Mouse (Mus musculus) myocyte (in vitro differentiated cells): Measurements from ENCODE around the gene Pacs1. TPM values are rescaled to one million over a fixed set of nuclear protein-coding genes. Genes with fewer than 3 reads are reported as not detected.
"Not testable (repeated sequence)": the region's sequence is repeated elsewhere in the genome, so short reads cannot be mapped to it uniquely, and the experiment has no call there.

Experiments used
- H3K27me3 ChIP-seq: one replicate; pipeline ENCODE4 v1.6.1; 2011; ENCODE audit not compliant: control insufficient read depth, insufficient read depth, insufficient read length
- H3K36me3 ChIP-seq: one replicate; pipeline ENCODE4 v1.6.1; 2011; ENCODE audit not compliant: control insufficient read depth, insufficient read depth
- H3K4me2 ChIP-seq: one replicate; pipeline ENCODE4 v1.6.1; 2011; ENCODE audit warnings: low read depth, control low read depth
- H3K4me3 ChIP-seq: one replicate; pipeline ENCODE4 v1.5.1; 2011; ENCODE audit warnings: mild to moderate bottlenecking, control low read depth, moderate library complexity
- H3K79me2 ChIP-seq: one replicate; pipeline ENCODE4 v1.6.1; 2011; ENCODE audit not compliant: control insufficient read depth, insufficient read depth
- H3ac ChIP-seq: one replicate; pipeline ENCODE4 v1.6.1; 2011; ENCODE audit not compliant: control insufficient read depth, insufficient read length
- CEBPB ChIP-seq: IDR thresholded peaks from 2 replicates; pipeline ENCODE4 v1.6.1; 2011; ENCODE audit warnings: mild to moderate bottlenecking, moderate library complexity; ENCODE audit not compliant: poor library complexity, insufficient read depth, severe bottlenecking
- E2F4 ChIP-seq: IDR thresholded peaks from one replicate; pipeline ENCODE4 v1.6.1; 2011; ENCODE audit warnings: mild to moderate bottlenecking, control low read depth, moderate library complexity; ENCODE audit not compliant: insufficient read depth
- MAX ChIP-seq: IDR thresholded peaks from one replicate; pipeline ENCODE4 v1.6.1; 2011; ENCODE audit warnings: low read depth, mild to moderate bottlenecking, control low read depth
- MYOD1 ChIP-seq, 3 experiments: IDR thresholded peaks; one replicate each; pipeline ENCODE4 v1.6.1; 2011; ENCODE audit warnings: control low read depth in 2 of 3, low read depth in 2 of 3, mild to moderate bottlenecking in 2 of 3, moderate library complexity in 1 of 3; ENCODE audit not compliant: insufficient read length in 2 of 3, control insufficient read depth in 1 of 3
- MYOG ChIP-seq, 3 experiments: IDR thresholded peaks; one replicate each; pipeline ENCODE4 v1.6.1; 2011; ENCODE audit warnings: control low read depth in 2 of 3, low read depth in 2 of 3, mild to moderate bottlenecking in 2 of 3; ENCODE audit not compliant: insufficient read length in 2 of 3, control insufficient read depth in 1 of 3, insufficient read depth in 1 of 3
- POLR2A ChIP-seq: IDR thresholded peaks from one replicate; pipeline ENCODE4 v1.6.1; 2011; ENCODE audit warnings: low read depth, mild to moderate bottlenecking, control low read depth, moderate library complexity; ENCODE audit not compliant: insufficient read length
- POLR2AphosphoS2 ChIP-seq: IDR thresholded peaks from one replicate; pipeline ENCODE4 v1.6.1; 2011; ENCODE audit warnings: low read depth, control low read depth; ENCODE audit not compliant: insufficient read length
- REST ChIP-seq: IDR thresholded peaks from one replicate; pipeline ENCODE4 v1.6.1; 2011; ENCODE audit warnings: mild to moderate bottlenecking, control low read depth, moderate library complexity; ENCODE audit not compliant: insufficient read depth, insufficient read length
- SRF ChIP-seq: IDR thresholded peaks from one replicate; pipeline ENCODE4 v1.6.1; 2011; ENCODE audit warnings: low read depth; ENCODE audit not compliant: control insufficient read depth, insufficient read length
- TCF12 ChIP-seq: IDR thresholded peaks from one replicate; pipeline ENCODE4 v1.6.1; 2011; ENCODE audit warnings: mild to moderate bottlenecking, control low read depth; ENCODE audit not compliant: poor library complexity, insufficient read depth, severe bottlenecking
- TCF3 ChIP-seq: IDR thresholded peaks from one replicate; pipeline ENCODE4 v1.6.1; 2011; ENCODE audit warnings: low read depth, control low read depth; ENCODE audit not compliant: insufficient read length
- USF1 ChIP-seq: IDR thresholded peaks from one replicate; pipeline ENCODE4 v1.6.1; 2011; ENCODE audit warnings: low read depth, mild to moderate bottlenecking, control low read depth, moderate library complexity
- polyA plus RNA-seq: library from polyadenylated mRNA; unstranded; fragments of >200 nt; fragmentation: generic; extraction: Trizol; gene quantifications from one replicate; pipeline ENCODE4 v1.2.1, GENCODE M21; 2012; ENCODE audit warnings: missing spikeins

Gene Pacs1
- polyA plus RNA-seq, 1 experiment: 6.5 TPM

DNA sequence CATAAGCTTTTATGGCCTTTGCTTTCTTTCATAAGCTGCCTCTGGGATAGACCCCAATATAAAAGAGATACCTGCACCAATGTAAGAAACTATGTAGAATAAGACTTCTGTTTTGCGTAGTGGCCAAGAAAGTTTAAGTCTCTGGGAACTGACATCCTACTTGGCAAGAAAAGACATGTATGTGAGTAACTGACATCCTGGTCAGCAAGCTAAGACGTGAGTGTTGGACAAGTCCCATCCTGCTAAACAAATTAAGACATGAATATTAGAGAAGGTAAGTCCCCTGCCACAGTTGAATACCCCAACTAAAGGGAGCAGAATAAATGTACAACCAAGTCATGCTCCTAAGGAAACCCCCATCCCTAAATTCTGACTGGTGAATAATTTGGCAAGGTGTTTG, 71.2 kb downstream of the Pacs1 start:
- Histone ChIP-seq H3K4me3 (no peak overlapping the region), H3K4me2 (no peak overlapping the region), H3ac (no peak overlapping the region), H3K27me3 (no peaks in the 10 kb centered on the region), H3K36me3 (no peaks in the 10 kb centered on the region), H3K79me2 (no peaks in the 10 kb centered on the region)
- TF ChIP-seq USF1: no peak
- TF ChIP-seq POLR2AphosphoS2: no peak
- no peak for TF ChIP-seq E2F4
- no peak for TF ChIP-seq SRF
- TF ChIP-seq TCF3: no peak
- no peak for TF ChIP-seq TCF12
- no peak for TF ChIP-seq REST
- TF ChIP-seq MYOD1 (IDR thresholded peaks at IDR 0.05; ENCODE audit: control insufficient read depth in 1 of 3, insufficient read length in 2 of 3, low read depth in 2 of 3): no peak
- TF ChIP-seq MYOG (IDR thresholded peaks at IDR 0.05; ENCODE audit: control insufficient read depth in 1 of 3, insufficient read depth in 1 of 3, insufficient read length in 2 of 3, low read depth in 2 of 3): no peak
- no peak for TF ChIP-seq CEBPB
- no peak for TF ChIP-seq POLR2A
- TF ChIP-seq MAX: no peak

DNA sequence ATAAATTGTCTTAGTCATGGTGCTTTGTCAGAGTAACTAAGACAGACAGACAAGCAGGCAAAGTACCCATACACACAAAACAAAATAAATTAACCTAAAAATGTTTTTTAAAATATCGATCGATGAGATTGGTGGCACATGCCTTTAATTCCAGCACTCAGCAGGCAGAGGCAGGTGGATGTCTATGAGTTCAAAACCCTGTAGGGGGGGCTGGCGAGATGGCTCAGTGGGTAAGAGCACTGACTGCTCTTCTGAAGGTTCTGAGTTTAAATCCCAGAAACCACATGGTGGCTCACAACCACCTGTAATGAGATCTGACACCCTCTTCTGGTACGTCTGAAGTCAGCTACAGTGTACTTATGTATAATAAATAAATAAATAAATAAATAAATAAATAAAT, 72.3 kb downstream of the Pacs1 start:
- not testable (repeated sequence) for H3K27me3 ChIP-seq, H3K4me3 ChIP-seq, H3ac ChIP-seq, H3K79me2 ChIP-seq, H3K4me2 ChIP-seq, H3K36me3 ChIP-seq

DNA sequence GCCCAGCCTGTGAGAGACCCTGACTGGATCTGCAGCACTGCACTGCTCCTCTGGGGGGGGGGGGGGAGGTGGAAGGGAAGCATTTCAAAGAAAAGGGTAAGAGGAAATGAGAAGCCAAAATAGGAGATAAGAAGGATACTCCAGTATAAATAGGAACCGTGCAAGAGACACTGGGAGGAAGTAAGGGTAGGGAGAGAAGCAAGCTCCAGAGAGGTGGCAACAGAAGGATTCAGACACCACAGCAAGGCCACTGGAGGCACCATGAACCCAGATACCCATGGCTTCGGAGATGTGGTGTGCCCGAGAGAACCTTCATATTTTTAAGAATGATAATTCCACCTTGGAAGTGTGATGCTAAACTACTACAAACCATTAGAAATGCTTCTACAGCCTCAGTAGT, 74.4 kb downstream of the Pacs1 start:
- no peak overlapping the region for H3K4me2 ChIP-seq
- H3K27me3 ChIP-seq: no peaks in the 10 kb centered on the region
- H3K4me3 ChIP-seq: no peak overlapping the region
- H3ac ChIP-seq: no peak overlapping the region
- no peaks in the 10 kb centered on the region for H3K79me2 ChIP-seq
- no peak for TF ChIP-seq CEBPB
- no peak for TF ChIP-seq TCF12
- TF ChIP-seq MYOD1 (IDR thresholded peaks at IDR 0.05; ENCODE audit: control insufficient read depth in 1 of 3, insufficient read length in 2 of 3, low read depth in 2 of 3): no peak
- H3K36me3 ChIP-seq: no peaks in the 10 kb centered on the region

DNA sequence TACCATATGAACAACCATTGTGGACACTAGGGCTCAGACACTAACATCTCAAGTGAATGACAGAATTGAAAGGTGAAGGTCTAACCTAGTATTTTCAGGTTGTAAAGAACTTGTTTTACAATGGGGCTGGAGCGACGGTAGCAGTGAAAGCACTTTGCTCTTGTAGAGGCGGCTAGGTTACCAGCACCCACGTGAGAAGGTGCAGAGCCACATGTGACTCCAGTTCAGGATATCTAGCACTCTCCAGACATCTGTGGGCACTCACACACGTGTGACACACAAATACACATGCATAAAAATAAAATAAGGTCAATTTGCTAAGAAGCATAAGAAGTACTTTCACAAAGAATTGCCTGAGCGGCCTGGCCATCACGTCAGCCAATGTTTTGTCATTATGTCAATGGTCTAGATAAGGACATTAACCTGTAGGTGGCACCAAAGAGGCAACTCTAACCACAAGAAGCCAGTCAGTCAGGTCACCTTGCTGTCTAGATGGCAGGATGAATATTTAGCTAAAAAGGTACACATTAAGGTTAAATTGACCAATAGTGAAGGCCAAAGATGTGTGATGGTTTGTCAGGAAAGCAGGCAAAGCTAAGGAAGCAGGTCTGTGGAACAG, 77.4 kb downstream of the Pacs1 start:
- no peaks in the 10 kb centered on the region for H3K36me3 ChIP-seq
- no peak overlapping the region for H3ac ChIP-seq
- H3K79me2 ChIP-seq: no peaks in the 10 kb centered on the region
- H3K4me2 ChIP-seq: no peak overlapping the region
- no peaks in the 10 kb centered on the region for H3K27me3 ChIP-seq
- TF ChIP-seq TCF3: no peak
- no peak for TF ChIP-seq POLR2AphosphoS2
- TF ChIP-seq REST: no peak
- TF ChIP-seq SRF: no peak
- no peak for TF ChIP-seq MYOD1 (IDR thresholded peaks at IDR 0.05; ENCODE audit: control insufficient read depth in 1 of 3, insufficient read length in 2 of 3, low read depth in 2 of 3)
- TF ChIP-seq TCF12: no peak
- no peak for TF ChIP-seq CEBPB
- TF ChIP-seq USF1: no peak
- TF ChIP-seq MYOG (IDR thresholded peaks at IDR 0.05; ENCODE audit: control insufficient read depth in 1 of 3, insufficient read depth in 1 of 3, insufficient read length in 2 of 3, low read depth in 2 of 3): no peak
- no peak for TF ChIP-seq POLR2A
- TF ChIP-seq E2F4: no peak
- no peak for TF ChIP-seq MAX
- H3K4me3 ChIP-seq: no peak overlapping the region

DNA sequence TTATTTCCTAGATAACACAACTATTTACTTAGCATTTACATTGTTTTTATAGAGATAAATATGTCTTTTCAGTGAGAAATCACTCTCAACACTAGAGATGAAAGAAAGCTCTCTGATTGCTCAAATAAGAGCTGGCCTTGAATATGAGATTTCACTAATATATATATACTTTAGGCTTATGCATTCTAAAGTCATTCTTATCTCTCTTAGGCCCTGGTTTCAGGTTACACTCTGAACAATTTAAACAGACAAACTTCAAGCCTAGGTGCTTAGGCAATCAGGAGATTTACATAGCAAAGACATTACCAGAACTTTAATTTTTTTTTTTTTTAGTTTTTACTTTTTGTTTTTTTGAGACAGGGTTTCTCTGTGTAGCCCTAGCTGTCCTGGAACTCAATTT, 80.5 kb downstream of the Pacs1 start:
- Histone ChIP-seq H3K27me3 (no peaks in the 10 kb centered on the region), H3K4me2 (no peak overlapping the region), H3ac (no peak overlapping the region), H3K79me2 (no peaks in the 10 kb centered on the region), H3K36me3 (no peaks in the 10 kb centered on the region), H3K4me3 (no peak overlapping the region)
- TF ChIP-seq USF1 (no peak), TCF12 (no peak), POLR2A (no peak), SRF (no peak), MYOD1 (IDR thresholded peaks at IDR 0.05; ENCODE audit: control insufficient read depth in 1 of 3, insufficient read length in 2 of 3, low read depth in 2 of 3) (no peak), TCF3 (no peak), CEBPB (no peak), POLR2AphosphoS2 (no peak), E2F4 (no peak), REST (no peak), MYOG (IDR thresholded peaks at IDR 0.05; ENCODE audit: control insufficient read depth in 1 of 3, insufficient read depth in 1 of 3, insufficient read length in 2 of 3, low read depth in 2 of 3) (no peak), MAX (no peak)
